In genomic region chr14:55387378-55387777, GRCm38 (mm10) we compare ENCODE assay signal across 14 mouse cellular contexts.
DNase-seq lines count a peak whose midpoint lies in the region; ATAC-seq lines count a peak whose summit lies in the region.
"Had no signal": no experiment of that assay in that cellular context is flagged by ENCODE, and none has a peak within 500 bp of the region (broad histone marks: within the 10 kb centered on the region; RNA-seq: fewer than 3 reads in every experiment).

No protein-coding gene starts in this region.

- H3K36me3 ChIP-seq in heart, embryonic 16.5 days (ENCODE audit: control insufficient read depth, insufficient read depth) = no peaks in the 10 kb centered on the region
- H3K36me3 ChIP-seq: liver, embryonic 12.5 days; neural tube, embryonic 13.5 days had no signal

- ATAC-seq in heart, embryonic 16.5 days (replicated peaks; ENCODE audit: extremely low read depth, insufficient read depth, low FRiP score) = peak; percentile 80
- no peak for ATAC-seq in granulocyte monocyte progenitor cell, adult 5-6 weeks (replicated peaks; ENCODE audit: poor library complexity, severe bottlenecking)
- ATAC-seq: liver, embryonic 12.5 days; midbrain, embryonic 16.5 days had no signal

- no peak overlapping the region; the same call in 1 of the 2 replicates for H3K9ac ChIP-seq in heart, embryonic 16.5 days (ENCODE audit: low read length)
- H3K9ac ChIP-seq: liver, embryonic 12.5 days; neural tube, embryonic 13.5 days had no signal

- peak overlapping the region; percentile 10; the same call in 1 of the 2 replicates for H3K4me2 ChIP-seq in heart, embryonic 16.5 days (ENCODE audit: low read depth, low read length)
- H3K4me2 ChIP-seq: liver, embryonic 12.5 days; neural tube, embryonic 13.5 days had no signal

- H3K4me1 ChIP-seq in heart, embryonic 16.5 days (ENCODE audit: control insufficient read depth, insufficient read depth, low read length) = peaks cover 14% of the 10 kb centered on the region
- H3K4me1 ChIP-seq: neural tube, embryonic 13.5 days had no signal

- H3K27me3 ChIP-seq in heart, embryonic 16.5 days (ENCODE audit: control insufficient read depth, insufficient read depth, low read length) = no peaks in the 10 kb centered on the region
- H3K27me3 ChIP-seq: liver, embryonic 12.5 days; neural tube, embryonic 13.5 days had no signal

- H3K9me3 ChIP-seq in heart, embryonic 16.5 days (replicated peaks; ENCODE audit: control insufficient read depth, low read length) = no peaks in the 10 kb centered on the region
- H3K9me3 ChIP-seq: liver, embryonic 12.5 days; neural tube, embryonic 13.5 days had no signal

- peak; percentile 7 for DNase-seq in gastrocnemius, adult 18-20 months (ENCODE audit: low spot score)
- no peak for DNase-seq in gastrocnemius, postnatal 4 days (ENCODE audit: low spot score in 2 of 2)
- DNase-seq in Muller cell, postnatal 12 days (ENCODE audit: inconsistent ontology term) = peak; percentile 70
- DNase-seq in gastrocnemius, postnatal 25 days = peak; percentile 17
- no peak for DNase-seq in spleen, postnatal 4 days (ENCODE audit: low spot score in 2 of 2)
- no peak for DNase-seq in natural killer cell, adult 2 months (ENCODE audit: low spot score in 2 of 2)
- DNase-seq: kidney, adult 8-10 months; thymus, postnatal 25 days had no signal

- no peak overlapping the region for H3K4me3 ChIP-seq in heart, embryonic 16.5 days (ENCODE audit: low read length)
- H3K4me3 ChIP-seq: liver, embryonic 12.5 days; neural tube, embryonic 13.5 days had no signal

- peak overlapping the region; percentile 88 for H3K27ac ChIP-seq in heart, embryonic 16.5 days (ENCODE audit: low read length)
- H3K27ac ChIP-seq: hindbrain, postnatal 0 days; liver, embryonic 12.5 days; neural tube, embryonic 13.5 days had no signal

- 20% methylated on average over 6 of the region's 6 CpGs for WGBS in heart, embryonic 16.5 days

Comparison
In these comparisons a context has a peak if more than half of its experiments do, and no peak if none do; other contexts are left out.
1. DNase-seq: peak in gastrocnemius, adult 18-20 months (single experiment), Muller cell, postnatal 12 days (single experiment) and gastrocnemius, postnatal 25 days (single experiment); none in gastrocnemius, postnatal 4 days (0 of 2), spleen, postnatal 4 days (0 of 2) and natural killer cell, adult 2 months (0 of 2).